Mouse (Mus musculus): ENCODE measurements around the gene Gtpbp6. TPM values are rescaled to one million over a fixed set of nuclear protein-coding genes. Genes with fewer than 3 reads are reported as not detected.
"Not testable (repeated sequence)": the region's sequence is repeated elsewhere in the genome, so short reads cannot be mapped to it uniquely, and the experiment has no call there.

Gene Gtpbp6
- polyA plus RNA-seq, 1 experiment from 2014 or later = 67.3 TPM

- H3K27ac ChIP-seq = peak within 1 kb of the TSS; percentile 65
- under 1% methylated on average over 25 of the region's 25 CpGs for WGBS
- no peaks in the 10 kb centered on the region for H3K36me3 ChIP-seq (replicated peaks)
- peak; percentile 95 for ATAC-seq (replicated peaks)
- peak within 1 kb of the TSS; percentile 80 for H3K4me2 ChIP-seq
- H3K9ac ChIP-seq = peak within 1 kb of the TSS; percentile 57
- no peaks in the 10 kb centered on the region for H3K27me3 ChIP-seq (replicated peaks)
- H3K4me3 ChIP-seq = peak within 1 kb of the TSS; percentile 57
- H3K9me3 ChIP-seq = no peaks in the 10 kb centered on the region
- H3K4me1 ChIP-seq = peaks cover 8% of the 10 kb centered on the region; the same call in 1 of the 2 replicates
Measured at GRCm38 (mm10) chr5:110094030-110094846, 13.8 kb downstream of the Gtpbp6 start, which contains the start of gene Gm35315. TSS of gene Gm35315 (minus strand) at chr5:110094420.

GRCm38 (mm10) chr5:110091546-110091945 lies 16.5 kb downstream of the Gtpbp6 start:
- H3K4me1 ChIP-seq = peaks cover 8% of the 10 kb centered on the region; the same call in 1 of the 2 replicates
- H3K4me3 ChIP-seq = no peak overlapping the region
- ATAC-seq (replicated peaks) = no peak
- 81% methylated on average over 2 of the region's 2 CpGs for WGBS
- H3K4me2 ChIP-seq = no peak overlapping the region
- H3K36me3 ChIP-seq (replicated peaks) = no peaks in the 10 kb centered on the region
- no peaks in the 10 kb centered on the region for H3K9me3 ChIP-seq
- no peak overlapping the region for H3K9ac ChIP-seq
- no peak overlapping the region for H3K27ac ChIP-seq
- no peaks in the 10 kb centered on the region for H3K27me3 ChIP-seq (replicated peaks)

DNA sequence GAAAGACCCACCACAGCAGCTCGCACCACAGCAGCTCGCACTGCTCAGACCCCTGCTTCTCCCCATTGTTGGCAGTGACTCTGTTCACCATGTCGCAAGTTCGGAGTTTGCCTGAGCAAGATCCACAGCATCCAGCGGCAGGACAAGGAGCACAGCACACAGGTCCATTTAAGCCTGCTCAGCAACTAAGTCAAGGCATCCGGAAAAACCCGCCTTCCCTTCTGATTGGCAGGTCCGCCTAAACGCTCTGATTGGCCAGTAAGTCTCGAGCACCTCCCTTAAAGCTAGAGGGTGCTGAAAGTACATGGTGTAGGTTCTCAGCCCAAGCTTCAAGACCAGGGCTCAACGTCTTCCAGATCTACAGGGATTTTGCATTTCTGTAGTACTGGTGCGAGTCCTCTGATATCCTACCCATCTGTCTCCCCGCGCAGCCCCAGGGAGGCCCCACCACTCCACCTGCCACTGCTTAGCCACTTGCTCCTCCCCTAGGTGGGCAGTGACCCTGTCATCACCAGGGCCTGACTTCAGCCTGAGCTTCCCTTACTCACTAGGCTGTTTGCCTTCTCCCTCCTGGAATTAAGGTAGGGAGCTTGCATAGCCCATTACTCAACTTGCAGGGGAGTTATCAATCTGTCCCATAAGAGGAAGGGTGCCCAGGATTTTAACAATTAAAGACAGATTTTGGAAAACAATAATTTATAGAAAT lies 21.7 kb downstream of the Gtpbp6 start:
- Histone ChIP-seq H3K27me3 (replicated peaks) (no peaks in the 10 kb centered on the region), H3K9me3 (peaks cover 4% of the 10 kb centered on the region; the same call in 1 of the 2 replicates), H3K4me3 (no peak overlapping the region), H3K9ac (no peak overlapping the region), H3K4me1 (no peaks in the 10 kb centered on the region), H3K36me3 (replicated peaks) (no peaks in the 10 kb centered on the region), H3K27ac (no peak overlapping the region), H3K4me2 (no peak overlapping the region)
- WGBS = 37% methylated on average over 14 of the region's 14 CpGs
- no peak for ATAC-seq (replicated peaks)

- 81% methylated on average over 4 of the region's 4 CpGs for WGBS
- peaks cover 23% of the 10 kb centered on the region for H3K9me3 ChIP-seq
- H3K4me3 ChIP-seq = no peak overlapping the region
- H3K9ac ChIP-seq = no peak overlapping the region
- no peaks in the 10 kb centered on the region for H3K27me3 ChIP-seq (replicated peaks)
- no peak overlapping the region for H3K4me2 ChIP-seq
- H3K27ac ChIP-seq = no peak overlapping the region
- H3K36me3 ChIP-seq (replicated peaks) = no peaks in the 10 kb centered on the region
- H3K4me1 ChIP-seq = no peaks in the 10 kb centered on the region
- ATAC-seq (replicated peaks) = no peak
Measured at GRCm38 (mm10) chr5:110082961-110083360, 25.0 kb downstream of the Gtpbp6 start.

GRCm38 (mm10) chr5:110072413-110072812 lies 35.6 kb downstream of the Gtpbp6 start, which contains the start of gene Gm17655:
TSS of gene Gm17655 (minus strand) at chr5:110072513.
- H3K9me3 ChIP-seq = peaks cover 21% of the 10 kb centered on the region
- not testable (repeated sequence) for H3K4me1 ChIP-seq; H3K36me3 ChIP-seq (replicated peaks); H3K9ac ChIP-seq; H3K4me3 ChIP-seq; ATAC-seq (replicated peaks); H3K4me2 ChIP-seq; H3K27me3 ChIP-seq (replicated peaks); H3K27ac ChIP-seq
- 95% methylated on average over 2 of the region's 2 CpGs for WGBS

DNA sequence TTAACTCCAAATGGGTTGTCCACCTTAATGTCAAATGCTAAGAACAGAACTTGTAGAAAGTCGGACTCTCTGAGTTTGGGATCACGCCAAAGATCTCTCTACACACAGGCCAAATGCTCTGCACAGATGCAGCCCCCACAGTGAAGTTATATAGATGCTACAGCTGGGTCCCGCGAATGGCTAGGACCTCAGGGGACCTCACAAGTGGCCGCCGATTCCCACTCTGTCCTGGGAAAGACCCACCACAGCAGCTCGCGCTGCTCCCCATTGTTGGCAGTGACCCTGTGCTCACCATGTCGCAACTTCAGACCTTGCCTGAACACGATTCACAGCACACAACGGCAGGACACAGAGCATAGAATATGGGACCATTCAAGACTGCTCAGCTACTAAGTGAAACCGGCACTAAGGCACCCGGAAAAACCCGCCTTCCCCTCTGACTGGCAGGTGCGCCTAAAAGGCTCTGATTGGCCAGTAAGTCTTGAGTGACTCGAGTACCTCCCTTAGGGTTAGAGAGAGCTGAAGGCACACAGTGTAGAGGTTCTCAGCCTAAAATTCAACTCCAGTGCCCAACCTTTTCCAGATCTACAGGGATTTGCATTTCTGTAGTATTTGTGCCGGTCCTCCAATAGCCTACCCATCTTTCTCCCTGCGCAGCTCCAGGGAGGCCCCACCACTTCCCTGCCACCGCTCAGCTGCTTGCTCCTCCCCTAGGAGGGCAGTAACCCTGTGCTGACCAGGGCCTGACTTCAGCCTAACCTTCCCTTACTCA lies 50.2 kb downstream of the Gtpbp6 start:
- 2% methylated on average over 19 of the region's 19 CpGs for WGBS

More for the DNA sequence above, 50.2 kb downstream of the Gtpbp6 start:
- Histone ChIP-seq H3K4me1 (no peaks in the 10 kb centered on the region), H3K9ac (peak overlapping the region; percentile 49), H3K4me3 (peak overlapping the region; percentile 50), H3K36me3 (replicated peaks) (no peaks in the 10 kb centered on the region), H3K27me3 (replicated peaks) (no peaks in the 10 kb centered on the region), H3K27ac (peak overlapping the region; percentile 72), H3K9me3 (no peaks in the 10 kb centered on the region), H3K4me2 (peak overlapping the region; percentile 52)
- ATAC-seq (replicated peaks) = peak; percentile 99

Other genes with a start within 250 kb of the Gtpbp6 start
- gene Gm15446, start 184.8 kb downstream of the Gtpbp6 start, polyA plus RNA-seq (2015; fragmentation: Nextera tagmentation; extraction: Ambion mirVana) = 0.39 and 0.46 TPM in 2 replicates
- gene Zfp932, start 111.7 kb downstream of the Gtpbp6 start, polyA plus RNA-seq (2015; fragmentation: Nextera tagmentation; extraction: Ambion mirVana) = 22.2 and 23.2 TPM in 2 replicates
- gene Gm17655, start 35.7 kb downstream of the Gtpbp6 start, polyA plus RNA-seq (2015; fragmentation: Nextera tagmentation; extraction: Ambion mirVana) = 3.2 and 4.4 TPM in 2 replicates
- gene Gm35315, start 13.8 kb downstream of the Gtpbp6 start, polyA plus RNA-seq (2015; fragmentation: Nextera tagmentation; extraction: Ambion mirVana) = 0.56 and 0.58 TPM in 2 replicates
- 7.0 and 7.5 TPM in 2 replicates for gene Plcxd1, start 8.2 kb downstream of the Gtpbp6 start, polyA plus RNA-seq (2015; fragmentation: Nextera tagmentation; extraction: Ambion mirVana)
- 18.1 and 19.7 TPM in 2 replicates for gene Zfp605, start 1.9 kb upstream of the Gtpbp6 start, polyA plus RNA-seq (2015; fragmentation: Nextera tagmentation; extraction: Ambion mirVana)
- 88.0 and 91.7 TPM in 2 replicates for gene Chfr, start 27.6 kb upstream of the Gtpbp6 start, polyA plus RNA-seq (2015; fragmentation: Nextera tagmentation; extraction: Ambion mirVana)
- gene Golga3, start 68.5 kb upstream of the Gtpbp6 start, polyA plus RNA-seq (2015; fragmentation: Nextera tagmentation; extraction: Ambion mirVana) = 25.5 and 28.5 TPM in 2 replicates
- 20.6 and 22.6 TPM in 2 replicates for gene Ankle2, start 122.8 kb upstream of the Gtpbp6 start, polyA plus RNA-seq (2015; fragmentation: Nextera tagmentation; extraction: Ambion mirVana)
- gene Pgam5, start 161.7 kb upstream of the Gtpbp6 start, polyA plus RNA-seq (2015; fragmentation: Nextera tagmentation; extraction: Ambion mirVana) = 104 and 110 TPM in 2 replicates
- gene Pxmp2, start 178.0 kb upstream of the Gtpbp6 start, polyA plus RNA-seq (2015; fragmentation: Nextera tagmentation; extraction: Ambion mirVana) = 11.3 and 11.5 TPM in 2 replicates
- 7.5 and 7.7 TPM in 2 replicates for gene Pole, start 178.1 kb upstream of the Gtpbp6 start, polyA plus RNA-seq (2015; fragmentation: Nextera tagmentation; extraction: Ambion mirVana)
- 7.7 and 8.4 TPM in 2 replicates for gene P2rx2, start 235.0 kb upstream of the Gtpbp6 start, polyA plus RNA-seq (2015; fragmentation: Nextera tagmentation; extraction: Ambion mirVana)
- not detected in 2 replicates for gene Lrcol1, start 236.5 kb upstream of the Gtpbp6 start, polyA plus RNA-seq (2015; fragmentation: Nextera tagmentation; extraction: Ambion mirVana)

Measured in midbrain, embryonic 15.5 days (tissue).